In the genomic region with DNA sequence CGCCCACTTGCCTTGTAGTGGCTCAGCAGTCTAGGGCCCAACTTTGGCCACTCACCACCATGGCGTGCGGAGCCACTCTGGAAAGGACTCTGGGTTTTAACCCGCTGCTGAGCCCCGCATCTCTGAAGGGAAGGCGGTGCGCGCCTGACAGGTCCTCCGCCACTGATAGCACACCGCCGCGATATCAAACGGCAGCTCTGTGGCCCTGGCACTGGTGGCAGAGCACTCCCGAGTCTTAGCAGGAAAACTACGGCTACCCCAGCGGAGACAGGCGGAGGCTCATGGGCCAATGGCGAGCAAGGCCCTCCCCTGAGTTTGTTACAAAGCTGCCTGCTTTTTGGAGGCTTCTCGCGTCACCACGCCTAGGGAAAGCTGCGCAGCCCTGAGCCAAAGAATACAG, we compare ENCODE assay signal across 36 mouse cellular contexts. TPM values are rescaled to one million over a fixed set of nuclear protein-coding genes. Genes with fewer than 3 reads are reported as not detected.
A peak's percentile ranks its signal among the peaks of the same experiment; 100 is the strongest.
DNase-seq lines count a peak whose midpoint lies in the region; ATAC-seq and TF ChIP-seq lines count a peak whose summit lies in the region.
"Had no signal": no experiment of that assay in that cellular context is flagged by ENCODE, and none has a peak within 500 bp of the region (broad histone marks: within the 10 kb centered on the region; RNA-seq: fewer than 3 reads in every experiment).

No protein-coding gene starts in this region.

- no peaks in the 10 kb centered on the region for H3K4me1 ChIP-seq in lung, adult 2 months (ENCODE audit: control insufficient read depth, insufficient read depth, low read length)
- no peaks in the 10 kb centered on the region for H3K4me1 ChIP-seq in ES-E14 (ENCODE audit: control insufficient read depth in 2 of 2, insufficient read depth in 2 of 2, low read length in 2 of 2, poor library complexity in 1 of 2)
- no peaks in the 10 kb centered on the region for H3K4me1 ChIP-seq in embryonic facial prominence, embryonic 10.5 days
- no peaks in the 10 kb centered on the region for H3K4me1 ChIP-seq in hindbrain, embryonic 11.5 days (replicated peaks; ENCODE audit: control insufficient read depth, insufficient read depth, low read length)
- H3K4me1 ChIP-seq in forebrain, embryonic 11.5 days (replicated peaks; ENCODE audit: control insufficient read depth, insufficient read depth, low read length): no peaks in the 10 kb centered on the region
- H3K4me1 ChIP-seq: embryonic facial prominence, embryonic 12.5 days; forebrain, embryonic 15.5 days; heart, embryonic 10.5 days; hindbrain, embryonic 15.5 days; liver, embryonic 12.5 days; midbrain, embryonic 13.5 days; neural tube, embryonic 13.5 days had no signal

- no peak for TF ChIP-seq POLR2A in lung, adult 2 months (IDR thresholded peaks at IDR 0.05; ENCODE audit: borderline replicate concordance, extremely low read depth, low read depth, low read length)

- ATAC-seq in hindbrain, embryonic 11.5 days (ENCODE audit: low FRiP score): no peak
- no peak for ATAC-seq in forebrain, embryonic 11.5 days (replicated peaks; ENCODE audit: low FRiP score)
- ATAC-seq: forebrain, embryonic 15.5 days; inflammation-experienced regulatory T-cells, adult 6 months; liver, embryonic 12.5 days; liver, postnatal 0 days; lung, postnatal 0 days; midbrain, embryonic 13.5 days had no signal

- no peaks in the 10 kb centered on the region for H3K9me3 ChIP-seq in ES-E14 (ENCODE audit: control insufficient read depth, insufficient read depth, low read depth, low read length)
- H3K9me3 ChIP-seq in embryonic facial prominence, embryonic 10.5 days: peaks cover 20% of the 10 kb centered on the region
- H3K9me3 ChIP-seq in hindbrain, embryonic 11.5 days (ENCODE audit: control insufficient read depth, low read length): no peaks in the 10 kb centered on the region
- peaks cover 3% of the 10 kb centered on the region for H3K9me3 ChIP-seq in forebrain, embryonic 11.5 days (ENCODE audit: control insufficient read depth, low read length)
- H3K9me3 ChIP-seq: forebrain, embryonic 15.5 days had no signal

- H3K36me3 ChIP-seq in ES-E14 (ENCODE audit: control insufficient read depth, insufficient read depth, low read length, poor library complexity, severe bottlenecking): no peaks in the 10 kb centered on the region
- H3K36me3 ChIP-seq in embryonic facial prominence, embryonic 10.5 days (replicated peaks): no peaks in the 10 kb centered on the region
- no peaks in the 10 kb centered on the region for H3K36me3 ChIP-seq in hindbrain, embryonic 11.5 days (ENCODE audit: control insufficient read depth, insufficient read depth, low read length)
- H3K36me3 ChIP-seq in forebrain, embryonic 11.5 days (ENCODE audit: control insufficient read depth, insufficient read depth, low read length): no peaks in the 10 kb centered on the region
- H3K36me3 ChIP-seq: embryonic facial prominence, embryonic 12.5 days; forebrain, embryonic 15.5 days; heart, embryonic 10.5 days; hindbrain, embryonic 15.5 days; liver, embryonic 12.5 days; midbrain, embryonic 13.5 days; neural tube, embryonic 13.5 days had no signal

- in situ Hi-C loops in ES-E14 (cut with MboI; ENCODE audit: low sequenced_read_pairs in 2 of 2, unreplicated experiment in 2 of 2): no loop called here

- H3K27me3 ChIP-seq in embryonic facial prominence, embryonic 10.5 days (replicated peaks; ENCODE audit: low read depth, poor library complexity, severe bottlenecking): no peaks in the 10 kb centered on the region
- H3K27me3 ChIP-seq in hindbrain, embryonic 11.5 days (ENCODE audit: control insufficient read depth, insufficient read depth, low read length): no peaks in the 10 kb centered on the region
- H3K27me3 ChIP-seq in forebrain, embryonic 11.5 days (ENCODE audit: control insufficient read depth, insufficient read depth, low read length): no peaks in the 10 kb centered on the region
- H3K27me3 ChIP-seq: embryonic facial prominence, embryonic 12.5 days; forebrain, embryonic 15.5 days; hindbrain, embryonic 15.5 days; liver, embryonic 12.5 days; midbrain, embryonic 13.5 days; neural tube, embryonic 13.5 days had no signal

- DNase-seq in lung, postnatal 36 days: peak; percentile 10
- no peak for DNase-seq in lung, adult 2 months
- peak; percentile 47 for DNase-seq in ES-E14 (ENCODE audit: low read depth, low spot score)
- DNase-seq in embryonic facial prominence, embryonic 10.5 days (ENCODE audit: low spot score): peak; percentile 8
- no peak for DNase-seq in urinary bladder, postnatal 14 days (ENCODE audit: low spot score)
- no peak for DNase-seq in hindbrain, embryonic 11.5 days (ENCODE audit: low spot score)
- DNase-seq in forebrain, embryonic 11.5 days (ENCODE audit: low spot score): no peak
- DNase-seq: adrenal gland, adult 8-10 months; B cell, adult 2 months; cerebellum, adult 8-10 months; cerebellum, postnatal 25 days; gastrocnemius, postnatal 36 days; heart, postnatal 36 days; kidney, adult 18-20 months; kidney, postnatal 4 days; left cerebral cortex, postnatal 4 days; liver, postnatal 0 days; right cerebral cortex, postnatal 4 days had no signal

- H3K9ac ChIP-seq in ES-E14 (ENCODE audit: insufficient read depth, low read depth, low read length, poor library complexity, severe bottlenecking): peak overlapping the region; percentile 73
- H3K9ac ChIP-seq in hindbrain, embryonic 11.5 days (ENCODE audit: low read depth, low read length): no peak overlapping the region
- no peak overlapping the region for H3K9ac ChIP-seq in forebrain, embryonic 11.5 days (ENCODE audit: low read length)
- H3K9ac ChIP-seq: embryonic facial prominence, embryonic 12.5 days; forebrain, embryonic 15.5 days; hindbrain, embryonic 15.5 days; liver, embryonic 12.5 days; liver, postnatal 0 days; midbrain, embryonic 13.5 days; neural tube, embryonic 13.5 days had no signal

- no peak overlapping the region for H3K4me3 ChIP-seq in lung, adult 2 months (replicated peaks; ENCODE audit: extremely low read depth, low read depth, low read length)
- H3K4me3 ChIP-seq in ES-E14 (ENCODE audit: insufficient read depth in 1 of 2, low read depth in 1 of 2, low read length in 2 of 2, poor library complexity in 1 of 2, severe bottlenecking in 1 of 2): peak overlapping the region; percentile 74 to 90
- no peak overlapping the region for H3K4me3 ChIP-seq in embryonic facial prominence, embryonic 10.5 days
- H3K4me3 ChIP-seq in hindbrain, embryonic 11.5 days (ENCODE audit: low read depth, low read length): no peak overlapping the region
- H3K4me3 ChIP-seq in forebrain, embryonic 11.5 days (ENCODE audit: low read depth, low read length): no peak overlapping the region
- H3K4me3 ChIP-seq: embryonic facial prominence, embryonic 12.5 days; forebrain, embryonic 15.5 days; heart, embryonic 10.5 days; hindbrain, embryonic 15.5 days; liver, embryonic 12.5 days; midbrain, embryonic 13.5 days; neural tube, embryonic 13.5 days had no signal

- no peak overlapping the region for H3K4me2 ChIP-seq in hindbrain, embryonic 11.5 days (replicated peaks; ENCODE audit: low read depth, low read length)
- no peak overlapping the region for H3K4me2 ChIP-seq in forebrain, embryonic 11.5 days (ENCODE audit: low read depth, low read length, severe bottlenecking)
- H3K4me2 ChIP-seq: embryonic facial prominence, embryonic 12.5 days; forebrain, embryonic 15.5 days; hindbrain, embryonic 15.5 days; liver, embryonic 12.5 days; midbrain, embryonic 13.5 days; neural tube, embryonic 13.5 days had no signal

- 62% methylated on average over 22 of the region's 22 CpGs for WGBS in lung, adult 2 months
- 70% methylated on average over 22 of the region's 22 CpGs for WGBS in embryonic facial prominence, embryonic 10.5 days
- WGBS in hindbrain, embryonic 11.5 days: 69% methylated on average over 22 of the region's 22 CpGs
- WGBS in forebrain, embryonic 11.5 days: 75% methylated on average over 22 of the region's 22 CpGs

- peak overlapping the region; percentile 16; the same call in 1 of the 2 replicates for H3K27ac ChIP-seq in ES-E14 (ENCODE audit: insufficient read depth, low read depth, low read length, poor library complexity, severe bottlenecking)
- H3K27ac ChIP-seq in embryonic facial prominence, embryonic 10.5 days (replicated peaks): no peak overlapping the region
- no peak overlapping the region for H3K27ac ChIP-seq in hindbrain, embryonic 11.5 days (ENCODE audit: low read depth, low read length)
- H3K27ac ChIP-seq in forebrain, embryonic 11.5 days (ENCODE audit: low read depth, low read length): no peak overlapping the region
- H3K27ac ChIP-seq: embryonic facial prominence, embryonic 12.5 days; forebrain, embryonic 15.5 days; heart, embryonic 10.5 days; hindbrain, embryonic 15.5 days; kidney, postnatal 0 days; liver, embryonic 12.5 days; macrophage; midbrain, embryonic 13.5 days; neural tube, embryonic 13.5 days; stomach, postnatal 0 days had no signal

- no peak for TF ChIP-seq CTCF in lung, adult 2 months (IDR thresholded peaks at IDR 0.05; ENCODE audit: insufficient read depth, low read length)

RNA-seq across cellular contexts. Expression of gene C1s1, which starts 10.6 kb away (rescaled TPM):
- 58.4 and 101 TPM in 2 replicates for polyA plus RNA-seq in lung, adult 2 months (2012; rRNA removed)
- 2.6 and 9.2 TPM in 2 replicates for total RNA-seq in ES-E14 (2012; rRNA removed)
- 0.70 and 1.2 TPM in 2 replicates for polyA plus RNA-seq in embryonic facial prominence, embryonic 10.5 days (2016; fragmentation: Nextera tagmentation; extraction: Ambion mirVana)
- 0.29 and 0.86 TPM in 2 replicates for polyA plus RNA-seq in hindbrain, embryonic 11.5 days (2014; fragmentation: Nextera tagmentation; extraction: Ambion mirVana)
- polyA plus RNA-seq in forebrain, embryonic 11.5 days (2014; fragmentation: Nextera tagmentation; extraction: Ambion mirVana): 0.33 TPM in 1 of 2 replicates, not detected in the other
- total RNA-seq: megakaryocyte-erythroid progenitor cell, adult 5-6 weeks had no signal
- polyA plus RNA-seq: inflammation-experienced regulatory T-cells, adult 6 months; macrophage had no signal

RNA-seq across cellular contexts. Expression of gene C1rb, which starts 17.3 kb away (rescaled TPM):
- polyA plus RNA-seq in lung, adult 2 months (2012; rRNA removed): not detected in 2 replicates
- 0.26 TPM in 1 of 2 replicates, not detected in the other for total RNA-seq in ES-E14 (2012; rRNA removed)
- not detected in 2 replicates for polyA plus RNA-seq in embryonic facial prominence, embryonic 10.5 days (2016; fragmentation: Nextera tagmentation; extraction: Ambion mirVana)
- polyA plus RNA-seq in hindbrain, embryonic 11.5 days (2014; fragmentation: Nextera tagmentation; extraction: Ambion mirVana): not detected in 2 replicates
- not detected in 2 replicates for polyA plus RNA-seq in forebrain, embryonic 11.5 days (2014; fragmentation: Nextera tagmentation; extraction: Ambion mirVana)
- total RNA-seq: layer of hippocampus, adult 8-10 months; layer of hippocampus, postnatal 25 days; left cerebral cortex, adult 8-10 months; left cerebral cortex, postnatal 4 days; megakaryocyte-erythroid progenitor cell, adult 5-6 weeks had no signal
- polyA plus RNA-seq: embryonic facial prominence, embryonic 12.5 days; frontal cortex, adult 2 months; heart, embryonic 10.5 days; heart, embryonic 16.5 days; hindbrain, embryonic 15.5 days; inflammation-experienced regulatory T-cells, adult 6 months; liver, embryonic 12.5 days; liver, postnatal 0 days; macrophage; midbrain, embryonic 13.5 days; neural tube, embryonic 13.5 days; stomach, postnatal 0 days had no signal

RNA-seq across cellular contexts. Expression of gene C1ra, which starts 40.6 kb away (rescaled TPM):
- 47.2 and 58.0 TPM in 2 replicates for polyA plus RNA-seq in lung, adult 2 months (2012; rRNA removed)
- 0.26 and 0.31 TPM in 2 replicates for total RNA-seq in ES-E14 (2012; rRNA removed)
- 0.13 TPM in 1 of 2 replicates, not detected in the other for polyA plus RNA-seq in embryonic facial prominence, embryonic 10.5 days (2016; fragmentation: Nextera tagmentation; extraction: Ambion mirVana)
- polyA plus RNA-seq in hindbrain, embryonic 11.5 days (2014; fragmentation: Nextera tagmentation; extraction: Ambion mirVana): 0.08 and 0.20 TPM in 2 replicates
- polyA plus RNA-seq in forebrain, embryonic 11.5 days (2014; fragmentation: Nextera tagmentation; extraction: Ambion mirVana): 0.08 and 0.35 TPM in 2 replicates
- total RNA-seq: megakaryocyte-erythroid progenitor cell, adult 5-6 weeks had no signal

RNA-seq across cellular contexts. Expression of gene C1rl, which starts 59.9 kb away (rescaled TPM):
- polyA plus RNA-seq in lung, adult 2 months (2012; rRNA removed): 4.6 and 5.9 TPM in 2 replicates
- total RNA-seq in ES-E14 (2012; rRNA removed): 1.0 and 2.2 TPM in 2 replicates
- 0.42 and 0.47 TPM in 2 replicates for polyA plus RNA-seq in embryonic facial prominence, embryonic 10.5 days (2016; fragmentation: Nextera tagmentation; extraction: Ambion mirVana)
- 0.11 and 0.15 TPM in 2 replicates for polyA plus RNA-seq in hindbrain, embryonic 11.5 days (2014; fragmentation: Nextera tagmentation; extraction: Ambion mirVana)
- 0.08 and 0.21 TPM in 2 replicates for polyA plus RNA-seq in forebrain, embryonic 11.5 days (2014; fragmentation: Nextera tagmentation; extraction: Ambion mirVana)
- polyA plus RNA-seq: inflammation-experienced regulatory T-cells, adult 6 months had no signal

Comparison
In these comparisons a context has a peak if more than half of its experiments do, and no peak if none do; other contexts are left out.
1. DNase-seq: peak in lung, postnatal 36 days (single experiment), ES-E14 (single experiment) and embryonic facial prominence, embryonic 10.5 days (single experiment); none in lung, adult 2 months (single experiment), urinary bladder, postnatal 14 days (single experiment), hindbrain, embryonic 11.5 days (single experiment) and forebrain, embryonic 11.5 days (single experiment).
2. H3K4me3 ChIP-seq: peak in ES-E14 (2 of 2); none in lung, adult 2 months (single experiment), embryonic facial prominence, embryonic 10.5 days (single experiment), hindbrain, embryonic 11.5 days (single experiment) and forebrain, embryonic 11.5 days (single experiment).
3. RNA of gene C1s1, which starts 10.6 kb away (polyA plus RNA-seq): 58.4 to 101 TPM in lung, adult 2 months; 0.29 to 0.86 TPM in hindbrain, embryonic 11.5 days, 0.70 to 1.2 TPM in embryonic facial prominence, embryonic 10.5 days and 0.33 TPM in forebrain, embryonic 11.5 days; every median in the first group is over 10 times any median in the second.
4. RNA of gene C1ra, which starts 40.6 kb away (polyA plus RNA-seq): 47.2 to 58.0 TPM in lung, adult 2 months; 0.08 to 0.20 TPM in hindbrain, embryonic 11.5 days, 0.08 to 0.35 TPM in forebrain, embryonic 11.5 days and 0.13 TPM in embryonic facial prominence, embryonic 10.5 days; every median in the first group is over 10 times any median in the second.